Mouse (Mus musculus) limb, embryonic 12.5 days (tissue): Measurements from ENCODE around the gene Shcbp1. TPM values are rescaled to one million over a fixed set of nuclear protein-coding genes. Genes with fewer than 3 reads are reported as not detected.

ENCODE experiments used
- polyA plus RNA-seq: library from polyadenylated mRNA; unstranded; fragments of >200 nt; fragmentation: Nextera tagmentation; extraction: Ambion mirVana; gene quantifications from 2 replicates; pipeline ENCODE4 v1.2.1, GENCODE M21; 2016

The Shcbp1 gene
- polyA plus RNA-seq, 1 experiment from 2014 or later: 86.3 TPM

Other genes with a start within 250 kb of the Shcbp1 start
- gene Zfp958, start 166.4 kb downstream of the Shcbp1 start, polyA plus RNA-seq: 13.5 and 13.6 TPM in 2 replicates